Mouse (Mus musculus) monocyte, adult 2 months (primary cell): Measurements from ENCODE around the gene Isl1.

Source experiments
- DNase-seq, 2 experiments: peaks; one replicate each; pipeline ENCODE4 v3.0.0; 2022; ENCODE audit warnings: low spot score in 2 of 2, low read depth in 1 of 2

The Isl1 gene

DNA sequence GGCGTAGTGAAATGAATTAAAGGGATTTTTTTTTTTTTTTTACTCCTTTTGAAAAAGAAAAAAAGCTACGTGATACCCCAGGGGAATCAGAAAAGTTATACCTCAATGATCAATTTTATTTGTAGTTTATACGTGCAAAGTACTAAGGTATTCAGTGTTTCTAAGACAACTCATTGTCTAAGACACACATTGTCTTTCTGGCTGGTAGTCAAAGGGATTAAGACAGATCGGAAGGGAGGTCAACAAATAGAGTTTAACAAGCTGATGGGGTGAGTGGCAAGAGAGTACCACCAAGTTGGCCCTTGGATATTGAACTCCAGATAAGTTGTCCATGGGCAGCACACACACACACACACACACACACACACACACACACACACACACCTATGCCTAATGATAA lies 14.1 kb downstream of the Isl1 start:
- DNase-seq = no peak

GRCm38 (mm10) chr13:116294734-116295133 lies 14.8 kb downstream of the Isl1 start:
- DNase-seq = no peak

DNA sequence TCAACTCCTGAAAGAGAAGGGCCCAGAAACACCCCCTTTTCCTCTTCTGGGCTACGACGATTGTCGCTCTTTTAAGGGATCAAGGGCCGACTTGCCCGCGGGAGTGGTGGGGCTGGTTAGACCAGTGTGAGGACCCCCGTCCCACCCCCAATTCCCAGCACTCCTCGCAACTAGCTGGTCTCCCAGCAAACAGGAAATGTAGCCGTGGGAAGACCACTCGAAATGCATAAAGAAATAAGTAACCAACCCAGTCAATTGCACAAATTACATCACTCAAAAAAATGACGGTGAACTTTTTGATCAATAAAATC lies 15.4 kb downstream of the Isl1 start:
- DNase-seq = no peak

DNA sequence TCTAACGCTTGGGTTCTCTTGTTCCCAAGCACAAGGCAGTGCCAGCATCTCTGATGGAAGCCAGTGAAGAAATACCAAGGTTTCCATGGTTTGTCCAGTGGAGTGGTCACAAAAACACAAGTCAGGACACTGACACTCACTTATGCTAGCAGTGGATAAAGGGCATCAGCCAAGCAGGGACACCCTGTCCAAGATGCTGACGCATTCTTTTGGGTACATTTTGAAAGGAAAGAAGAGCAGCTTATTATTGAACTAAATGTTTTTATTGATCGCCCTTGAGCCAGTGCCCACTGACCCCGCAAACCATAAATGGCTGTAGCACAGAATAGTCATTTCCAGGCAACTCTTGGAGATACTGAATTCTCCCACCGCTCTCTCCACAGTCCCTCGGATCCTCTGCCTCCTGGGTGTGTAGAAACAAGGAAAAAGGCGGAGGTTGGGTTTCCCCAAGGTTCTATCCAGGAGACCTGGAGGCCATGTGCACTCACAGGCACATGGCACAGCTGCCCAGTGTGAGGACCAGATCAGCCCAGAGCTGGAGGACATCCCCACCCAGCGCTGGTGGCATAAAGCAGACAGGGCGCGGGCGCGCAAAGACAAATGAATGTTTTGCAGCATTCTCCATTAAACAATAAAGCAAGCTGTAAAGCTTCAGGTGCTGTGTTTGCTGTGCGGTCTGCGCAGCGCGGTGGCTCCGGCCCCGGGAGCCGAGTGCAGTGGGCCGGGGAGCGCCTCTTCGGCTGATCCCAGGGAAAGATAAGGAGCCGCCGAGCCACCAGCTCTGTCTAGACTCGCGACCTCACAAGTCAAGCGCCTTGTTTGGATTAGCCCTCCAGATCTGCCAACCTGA lies 16.0 kb downstream of the Isl1 start:
- DNase-seq = no peak

- no peak for DNase-seq
Measured at GRCm38 (mm10) chr13:116289655-116290054, 19.8 kb downstream of the Isl1 start.

DNA sequence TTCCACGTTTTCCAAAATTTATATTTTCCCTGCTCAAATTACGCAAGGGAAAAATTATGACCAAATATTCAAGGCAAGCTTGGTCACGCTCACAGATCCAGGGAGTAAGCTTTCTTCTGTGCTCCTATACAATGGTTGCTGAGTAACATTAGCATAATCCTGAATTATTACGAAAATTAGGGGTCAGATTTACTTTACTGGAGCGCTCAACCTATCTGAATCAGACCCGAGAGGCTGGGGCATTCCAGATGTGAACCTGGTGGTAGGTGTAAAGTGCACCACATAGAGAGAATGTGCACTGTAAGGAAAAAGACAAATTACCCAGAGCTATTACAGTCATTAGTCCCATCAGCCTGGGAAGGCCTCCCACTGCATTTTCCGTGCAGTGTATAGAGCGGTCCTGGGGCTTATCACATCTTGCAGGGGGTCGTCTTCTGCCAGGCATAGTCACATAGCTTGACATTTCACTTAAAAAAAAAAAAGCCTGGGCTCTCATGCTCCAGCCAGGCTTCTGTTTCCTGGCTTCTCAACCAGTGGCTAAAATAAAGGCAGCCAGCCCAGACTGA lies 30.2 kb downstream of the Isl1 start:
- no peak for DNase-seq
